Mouse (Mus musculus) midbrain, embryonic 11.5 days (tissue): ENCODE data around the gene Ahcyl1. TPM values are rescaled to one million over a fixed set of nuclear protein-coding genes. Genes with fewer than 3 reads are reported as not detected.
"Not testable (repeated sequence)": the region's sequence is repeated elsewhere in the genome, so short reads cannot be mapped to it uniquely, and the experiment has no call there.

Experiments used
- ATAC-seq: fragments of 200-750 bp; cut with Nextera tagmentation; 2 replicates; pipeline ENCODE4 v1.8.0; 2017; ENCODE audit warnings: moderate TSS enrichment, moderate library complexity; ENCODE audit not compliant: low FRiP score
- DNase-seq: peaks from one replicate; pipeline ENCODE4 v3.0.0; 2015; ENCODE audit warnings: low spot score; ENCODE audit errors: missing footprints
- H3K27ac ChIP-seq: fragments of 300-500 bp; sonication (generic); 2 replicates; pipeline ENCODE4 v1.5.1; 2014; ENCODE audit warnings: low read depth, low read length
- H3K27me3 ChIP-seq: fragments of 300-500 bp; sonication (generic); 2 replicates; pipeline ENCODE4 v1.6.1; 2014; ENCODE audit warnings: mild to moderate bottlenecking, low read length, moderate library complexity, mixed read lengths; ENCODE audit not compliant: control insufficient read depth, insufficient read depth
- H3K36me3 ChIP-seq: fragments of 300-500 bp; sonication (generic); 2 replicates; pipeline ENCODE4 v1.6.1; 2014; ENCODE audit warnings: mild to moderate bottlenecking, low read length, moderate library complexity, mixed read lengths; ENCODE audit not compliant: control insufficient read depth, insufficient read depth
- H3K4me1 ChIP-seq: fragments of 300-500 bp; sonication (generic); 2 replicates; pipeline ENCODE4 v1.6.1; 2014; ENCODE audit warnings: low read length; ENCODE audit not compliant: control insufficient read depth, insufficient read depth
- H3K4me2 ChIP-seq: fragments of 300-500 bp; sonication (generic); 2 replicates; pipeline ENCODE4 v1.6.1; 2014; ENCODE audit warnings: mild to moderate bottlenecking, moderate library complexity
- H3K4me3 ChIP-seq: fragments of 300-500 bp; sonication (generic); 2 replicates; pipeline ENCODE4 v1.5.1; 2014; ENCODE audit warnings: low read depth, low read length
- H3K9ac ChIP-seq: fragments of 300-500 bp; sonication (generic); 2 replicates; pipeline ENCODE4 v1.6.1; 2014; ENCODE audit warnings: low read length
- H3K9me3 ChIP-seq: fragments of 300-500 bp; sonication (generic); 2 replicates; pipeline ENCODE4 v1.6.1; 2016; ENCODE audit warnings: low read length; ENCODE audit not compliant: control insufficient read depth
- WGBS: fragments of 180-500 bp; shearing (Covaris S2); extraction: QIAGEN DNeasy Blood & Tissue Kit; methylation state at CpG from one replicate; pipeline ENCODE4 v1.1.7; 2014; 5-methylcytosine and 5-hydroxymethylcytosine counted together
- polyA plus RNA-seq: library from polyadenylated mRNA; unstranded; fragments of >200 nt; fragmentation: Nextera tagmentation; extraction: Ambion mirVana; gene quantifications from 2 replicates; pipeline ENCODE4 v1.2.1, GENCODE M21; 2014

Ahcyl1 gene
- polyA plus RNA-seq, 1 experiment from 2014 or later = 127 TPM

GRCm38 (mm10) chr3:107739456-107739855, 43.1 kb upstream of the Ahcyl1 start:
- H3K36me3 ChIP-seq = no peaks in the 10 kb centered on the region
- no peak overlapping the region for H3K4me2 ChIP-seq
- no peaks in the 10 kb centered on the region for H3K27me3 ChIP-seq
- 78% methylated on average over 3 of the region's 3 CpGs for WGBS
- no peak overlapping the region for H3K4me3 ChIP-seq
- H3K9me3 ChIP-seq = no peaks in the 10 kb centered on the region
- ATAC-seq (no peak), DNase-seq (no peak)
- peaks cover 21% of the 10 kb centered on the region for H3K4me1 ChIP-seq
- no peak overlapping the region for H3K9ac ChIP-seq
- H3K27ac ChIP-seq = no peak overlapping the region

- Histone ChIP-seq H3K4me2 (no peak overlapping the region), H3K27ac (no peak overlapping the region), H3K4me1 (peaks cover 21% of the 10 kb centered on the region), H3K27me3 (no peaks in the 10 kb centered on the region), H3K36me3 (no peaks in the 10 kb centered on the region), H3K4me3 (no peak overlapping the region), H3K9me3 (no peaks in the 10 kb centered on the region), H3K9ac (no peak overlapping the region)
- ATAC-seq (no peak), DNase-seq (no peak)
- WGBS = 89% methylated on average over 1 of the region's 1 CpGs
These were observed 42.3 kb upstream of the Ahcyl1 start for GRCm38 (mm10) chr3:107738620-107739019.

- DNase-seq (no peak), ATAC-seq (no peak)
- peaks cover 21% of the 10 kb centered on the region for H3K4me1 ChIP-seq
- no peaks in the 10 kb centered on the region for H3K36me3 ChIP-seq
- H3K9me3 ChIP-seq = no peaks in the 10 kb centered on the region
- no peak overlapping the region for H3K4me2 ChIP-seq
- H3K27ac ChIP-seq = no peak overlapping the region
- no peak overlapping the region for H3K9ac ChIP-seq
- H3K27me3 ChIP-seq = no peaks in the 10 kb centered on the region
- no peak overlapping the region for H3K4me3 ChIP-seq
- whole genome bisulfite sequencing = 87% methylated on average over 1 of the region's 1 CpGs
These were observed 41.3 kb upstream of the Ahcyl1 start for GRCm38 (mm10) chr3:107737609-107738190.

- H3K27ac ChIP-seq, ATAC-seq, H3K4me3 ChIP-seq, H3K4me2 ChIP-seq, H3K27me3 ChIP-seq, DNase-seq, H3K9me3 ChIP-seq, H3K36me3 ChIP-seq, H3K9ac ChIP-seq: not testable (repeated sequence)
- WGBS = 95% methylated on average over 13 of the region's 13 CpGs
- H3K4me1 ChIP-seq = peaks cover 11% of the 10 kb centered on the region
These were observed 39.3 kb upstream of the Ahcyl1 start for GRCm38 (mm10) chr3:107735620-107736019.

- DNase-seq (no peak), ATAC-seq (no peak)
- WGBS = 83% methylated on average over 1 of the region's 1 CpGs
- Histone ChIP-seq H3K4me1 (no peaks in the 10 kb centered on the region), H3K27me3 (no peaks in the 10 kb centered on the region), H3K4me3 (no peak overlapping the region), H3K9me3 (no peaks in the 10 kb centered on the region), H3K9ac (no peak overlapping the region), H3K27ac (no peak overlapping the region), H3K36me3 (no peaks in the 10 kb centered on the region), H3K4me2 (no peak overlapping the region)
These were observed 37.0 kb upstream of the Ahcyl1 start for GRCm38 (mm10) chr3:107733329-107733728.

GRCm38 (mm10) chr3:107730236-107730635, 33.9 kb upstream of the Ahcyl1 start:
- DNase-seq = no peak
- Histone ChIP-seq H3K4me1 (no peaks in the 10 kb centered on the region), H3K27me3 (no peaks in the 10 kb centered on the region), H3K4me3 (no peak overlapping the region), H3K4me2 (no peak overlapping the region), H3K9ac (no peak overlapping the region), H3K36me3 (no peaks in the 10 kb centered on the region), H3K27ac (no peak overlapping the region), H3K9me3 (no peaks in the 10 kb centered on the region)
- 68% methylated on average over 2 of the region's 2 CpGs for WGBS
- no peak for ATAC-seq

GRCm38 (mm10) chr3:107728509-107728908, 32.1 kb upstream of the Ahcyl1 start:
- no peaks in the 10 kb centered on the region for H3K27me3 ChIP-seq
- 38% methylated on average over 1 of the region's 1 CpGs for WGBS
- H3K9me3 ChIP-seq = no peaks in the 10 kb centered on the region
- H3K27ac ChIP-seq = no peak overlapping the region
- no peak for ATAC-seq
- DNase-seq = no peak
- H3K4me1 ChIP-seq = no peaks in the 10 kb centered on the region
- no peaks in the 10 kb centered on the region for H3K36me3 ChIP-seq
- H3K4me2 ChIP-seq = no peak overlapping the region
- no peak overlapping the region for H3K4me3 ChIP-seq
- no peak overlapping the region for H3K9ac ChIP-seq

GRCm38 (mm10) chr3:107715971-107716370, 19.6 kb upstream of the Ahcyl1 start:
- 90% methylated on average over 1 of the region's 1 CpGs for WGBS
- ATAC-seq = no peak
- DNase-seq = no peak
- Histone ChIP-seq H3K27ac (no peak overlapping the region), H3K36me3 (no peaks in the 10 kb centered on the region), H3K4me1 (no peaks in the 10 kb centered on the region), H3K4me3 (no peak overlapping the region), H3K4me2 (no peak overlapping the region), H3K9me3 (no peaks in the 10 kb centered on the region), H3K27me3 (no peaks in the 10 kb centered on the region), H3K9ac (no peak overlapping the region)

- Histone ChIP-seq H3K27me3 (no peaks in the 10 kb centered on the region), H3K9me3 (no peaks in the 10 kb centered on the region), H3K4me2 (no peak overlapping the region), H3K4me3 (no peak overlapping the region), H3K4me1 (no peaks in the 10 kb centered on the region), H3K9ac (no peak overlapping the region), H3K36me3 (no peaks in the 10 kb centered on the region), H3K27ac (peak overlapping the region; percentile 0; the same call in 1 of the 2 replicates)
- DNase-seq = no peak
- 74% methylated on average over 5 of the region's 5 CpGs for WGBS
- no peak for ATAC-seq
These were observed 18.0 kb upstream of the Ahcyl1 start for GRCm38 (mm10) chr3:107714276-107714933.
